Mouse (Mus musculus) midbrain, postnatal 0 days (tissue): ENCODE data around the gene Gm28038. TPM values are rescaled to one million over a fixed set of nuclear protein-coding genes. Genes with fewer than 3 reads are reported as not detected.

ENCODE experiments used
- ATAC-seq: fragments of 200-750 bp; cut with Nextera tagmentation; 2 replicates; pipeline ENCODE4 v1.8.0; 2017; ENCODE audit warnings: moderate number of reproducible peaks, mild to moderate bottlenecking, moderate TSS enrichment, moderate library complexity; ENCODE audit not compliant: low FRiP score
- DNase-seq: peaks from one replicate; pipeline ENCODE4 v3.0.0-alpha.2; 2015; ENCODE audit warnings: low spot score
- H3K27ac ChIP-seq: fragments of 300-500 bp; sonication (generic); 2 replicates; pipeline ENCODE4 v1.5.1; 2014; ENCODE audit warnings: low read depth, mild to moderate bottlenecking, low read length, mixed read lengths
- H3K27me3 ChIP-seq: fragments of 300-500 bp; sonication (generic); 2 replicates; pipeline ENCODE4 v1.6.1; 2014; ENCODE audit warnings: low read length, control low read depth, mixed read lengths; ENCODE audit not compliant: insufficient read depth
- H3K36me3 ChIP-seq: fragments of 300-500 bp; sonication (generic); 2 replicates; pipeline ENCODE4 v1.6.1; 2014; ENCODE audit warnings: low read length, control low read depth, mixed read lengths; ENCODE audit not compliant: insufficient read depth
- H3K4me1 ChIP-seq: fragments of 300-500 bp; sonication (generic); 2 replicates; pipeline ENCODE4 v1.6.1; 2014; ENCODE audit warnings: mild to moderate bottlenecking, control low read depth, antibody characterized with exemption, low read length, mixed read lengths; ENCODE audit not compliant: insufficient read depth
- H3K4me2 ChIP-seq: fragments of 300-500 bp; sonication (generic); 2 replicates; pipeline ENCODE4 v1.6.1; 2014; ENCODE audit warnings: low read depth, mild to moderate bottlenecking, low read length, mixed read lengths; ENCODE audit not compliant: poor library complexity, severe bottlenecking
- H3K4me3 ChIP-seq: fragments of 300-500 bp; sonication (generic); 2 replicates; pipeline ENCODE4 v1.5.1; 2014; ENCODE audit warnings: low read depth, mild to moderate bottlenecking, low read length, moderate library complexity
- H3K9ac ChIP-seq: fragments of 300-500 bp; sonication (generic); replicated peaks from 2 replicates; pipeline ENCODE4 v1.6.1; 2014; ENCODE audit warnings: mild to moderate bottlenecking, low read length, moderate library complexity, mixed read lengths; ENCODE audit not compliant: poor library complexity, severe bottlenecking
- H3K9me3 ChIP-seq: fragments of 300-500 bp; sonication (generic); 2 replicates; pipeline ENCODE4 v1.6.1; 2016; ENCODE audit warnings: low read length, control low read depth
- CTCF ChIP-seq: IDR thresholded peaks from 2 replicates; pipeline ENCODE4 v1.5.1; 2016; ENCODE audit warnings: antibody characterized with exemption, mild to moderate bottlenecking
- WGBS: fragments of 180-500 bp; shearing (Covaris S2); extraction: QIAGEN DNeasy Blood & Tissue Kit; methylation state at CpG from one replicate; pipeline ENCODE4 v1.1.7; 2014; 5-methylcytosine and 5-hydroxymethylcytosine counted together
- polyA plus RNA-seq: library from polyadenylated mRNA; unstranded; fragments of >200 nt; fragmentation: Nextera tagmentation; extraction: Ambion mirVana; gene quantifications from 2 replicates; pipeline ENCODE4 v1.2.1, GENCODE M21; 2015
- total RNA-seq: library from RNA; depleted of rRNA; stranded (reverse); fragments of >200 nt; gene quantifications from 2 replicates; pipeline ENCODE4 v1.2.3, GENCODE M21; 2014

Gm28038 gene
- total and polyA plus RNA-seq, 2 experiments from 2014 or later: not detected

DNA sequence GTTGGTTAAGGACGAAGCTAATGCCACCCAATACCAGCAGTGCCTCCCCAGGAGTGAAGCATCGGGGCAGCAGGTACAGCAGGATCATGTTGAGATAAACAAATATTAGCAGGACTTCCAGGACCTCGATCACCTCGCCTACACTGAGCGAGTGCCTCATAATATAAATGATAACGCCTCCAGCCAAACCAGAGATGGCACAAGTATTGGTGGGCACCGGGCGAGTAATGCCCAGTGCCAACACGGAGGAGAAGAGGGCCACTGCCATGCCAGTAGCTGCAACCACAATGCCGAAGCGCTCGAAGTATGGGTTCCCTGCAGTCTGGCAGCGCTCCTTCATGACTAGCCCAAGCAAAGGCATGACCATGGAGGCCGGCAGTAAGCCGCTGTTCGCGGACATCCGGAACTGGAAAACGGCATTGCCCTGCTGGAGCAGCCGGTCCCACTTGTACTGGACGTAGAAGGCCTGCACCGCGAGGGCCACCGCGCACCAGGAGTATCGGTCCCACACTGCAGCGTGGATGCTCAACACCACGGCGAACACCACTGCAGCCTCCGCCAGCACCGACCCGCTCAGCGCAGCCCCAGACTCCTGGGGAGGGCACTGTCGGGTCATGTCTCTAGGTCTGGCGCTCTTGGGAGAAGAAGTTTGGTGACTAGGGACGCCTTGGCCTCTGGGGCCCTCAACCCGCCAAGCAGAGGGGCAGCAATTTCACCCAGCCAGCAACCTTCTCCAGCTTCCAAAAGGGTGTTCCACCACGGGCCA, 4.8 kb downstream of the Gm28038 start:
- Histone ChIP-seq H3K36me3 (0 out of 2 replicates have a peak, but pooled peaks cover 7% of the 10 kb centered on the region), H3K4me2 (peak overlapping the region; percentile 97), H3K4me3 (peak overlapping the region; percentile 89), H3K27me3 (no peaks in the 10 kb centered on the region), H3K9ac (peak overlapping the region; percentile 70), H3K4me1 (peaks cover 16% of the 10 kb centered on the region), H3K27ac (peak overlapping the region; percentile 71), H3K9me3 (no peaks in the 10 kb centered on the region)
- DNase-seq (no peak), ATAC-seq (peak; percentile 62)
- WGBS: 17% methylated on average over 38 of the region's 38 CpGs
- no peak for TF ChIP-seq CTCF

DNA sequence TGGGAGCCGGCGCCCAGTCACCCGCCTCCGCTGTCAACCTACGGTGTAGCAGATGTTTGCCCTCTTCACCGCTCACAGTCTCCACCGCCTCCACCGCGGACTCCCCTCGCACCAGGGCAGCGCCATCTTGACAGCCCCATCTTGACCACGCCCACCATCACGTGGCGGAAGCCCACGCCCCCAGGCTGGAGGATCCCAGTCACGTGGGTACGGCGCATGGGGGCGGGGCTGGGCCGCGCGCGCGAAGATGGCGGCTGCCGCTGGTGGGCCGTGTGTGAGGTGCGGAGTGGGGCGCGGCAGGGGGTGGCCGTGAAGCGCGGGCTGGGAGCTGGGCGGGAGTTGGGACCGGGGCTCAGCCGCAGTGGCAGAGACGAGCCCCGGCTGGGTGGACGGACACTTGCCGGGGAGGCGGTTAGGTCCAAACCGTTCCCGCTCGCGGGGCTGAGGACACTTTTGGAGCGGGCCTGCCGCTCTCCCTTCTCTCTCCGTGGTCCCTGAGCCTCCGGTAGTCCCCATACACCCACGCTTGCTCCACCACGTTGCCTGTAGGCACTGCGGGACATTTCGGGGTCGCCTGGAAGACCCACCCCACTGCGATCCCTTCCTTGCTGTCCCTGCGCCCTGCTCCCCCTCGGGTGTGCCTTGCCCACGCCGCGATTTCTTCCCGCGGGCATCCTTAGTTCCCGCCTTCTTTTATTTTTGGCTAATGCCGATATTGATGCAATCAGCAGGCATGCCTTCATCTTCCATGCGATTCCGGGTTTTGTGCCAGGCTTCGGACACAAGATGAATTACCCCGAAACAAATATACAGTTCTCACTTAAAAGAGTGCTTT, 5.6 kb downstream of the Gm28038 start, which contains the start of the genes Dolk and Nup188:
TSS of gene Dolk (minus strand) at position 143 of the 835 bp plus-strand sequence.
TSS of gene Nup188 (plus strand) at position 206 of the 835 bp plus-strand sequence.
- under 1% methylated on average over 63 of the region's 68 CpGs for WGBS
- Histone ChIP-seq H3K36me3 (0 out of 2 replicates have a peak, but pooled peaks cover 7% of the 10 kb centered on the region), H3K27ac (peak within 1 kb of the TSS; percentile 71), H3K9ac (peak within 1 kb of the TSS; percentile 70), H3K4me2 (peak within 1 kb of the TSS; percentile 97), H3K4me1 (peaks cover 16% of the 10 kb centered on the region), H3K9me3 (no peaks in the 10 kb centered on the region), H3K27me3 (no peaks in the 10 kb centered on the region), H3K4me3 (peak within 1 kb of the TSS; percentile 89)
- peak; percentile 2; the same call in 1 of the 2 replicates for TF ChIP-seq CTCF
- DNase-seq (peak; percentile 96), ATAC-seq (peak; percentile 96)

DNA sequence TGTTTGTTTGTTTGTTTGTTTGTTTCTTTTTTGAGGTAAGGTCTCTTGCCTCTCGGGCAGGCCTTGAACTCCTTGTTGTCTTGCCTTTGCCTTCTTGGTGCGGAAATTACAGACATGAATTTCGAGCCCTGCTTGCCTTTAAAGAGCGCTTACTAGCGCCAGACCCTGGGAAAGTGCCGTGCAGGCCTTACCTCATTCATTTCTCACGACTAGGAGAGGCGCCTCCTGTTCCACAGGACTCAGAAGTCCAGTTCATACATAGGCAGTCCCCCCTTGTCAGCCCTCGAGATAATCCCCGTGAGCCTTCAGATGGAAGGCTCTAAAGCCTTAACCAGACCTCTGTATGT, 6.2 kb downstream of the Gm28038 start:
- ATAC-seq (no peak), DNase-seq (peak; percentile 55)
- peak overlapping the region; percentile 70 for H3K9ac ChIP-seq
- peak overlapping the region; percentile 13 for H3K27ac ChIP-seq
- H3K27me3 ChIP-seq: no peaks in the 10 kb centered on the region
- peak; percentile 26 for TF ChIP-seq CTCF
- no peaks in the 10 kb centered on the region for H3K9me3 ChIP-seq
- WGBS: 0% methylated on average over 10 of the region's 10 CpGs
- peaks cover 16% of the 10 kb centered on the region for H3K4me1 ChIP-seq
- H3K4me2 ChIP-seq: peak overlapping the region; percentile 97
- 0 out of 2 replicates have a peak, but pooled peaks cover 7% of the 10 kb centered on the region for H3K36me3 ChIP-seq
- H3K4me3 ChIP-seq: peak overlapping the region; percentile 89

DNA sequence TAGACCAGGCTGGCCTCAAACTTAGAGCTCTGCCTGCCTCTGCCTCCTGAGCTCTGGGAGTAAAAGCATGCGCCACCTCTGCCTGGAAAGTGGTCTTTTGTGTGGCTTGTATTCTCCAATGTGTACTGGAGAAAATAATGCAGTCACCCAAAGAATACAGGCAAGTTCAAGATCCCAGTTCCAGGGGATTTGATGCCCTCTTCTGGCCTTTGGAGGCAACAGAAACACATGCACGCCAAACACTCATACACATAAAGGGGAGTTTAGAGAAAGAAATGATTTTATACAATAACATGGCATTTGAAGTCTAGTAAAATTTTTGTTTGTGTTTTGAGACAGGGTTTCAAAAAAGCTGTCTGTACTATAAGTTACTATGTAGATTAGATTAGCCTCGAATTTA, 18.7 kb downstream of the Gm28038 start:
- Histone ChIP-seq H3K4me1 (no peaks in the 10 kb centered on the region), H3K36me3 (peaks cover 47% of the 10 kb centered on the region), H3K4me3 (no peak overlapping the region), H3K9ac (no peak overlapping the region), H3K27me3 (no peaks in the 10 kb centered on the region), H3K27ac (no peak overlapping the region), H3K4me2 (no peak overlapping the region), H3K9me3 (no peaks in the 10 kb centered on the region)
- ATAC-seq: no peak
- 78% methylated on average over 3 of the region's 3 CpGs for WGBS
- peak; percentile 40 for TF ChIP-seq CTCF
- peak; percentile 15 for DNase-seq

DNA sequence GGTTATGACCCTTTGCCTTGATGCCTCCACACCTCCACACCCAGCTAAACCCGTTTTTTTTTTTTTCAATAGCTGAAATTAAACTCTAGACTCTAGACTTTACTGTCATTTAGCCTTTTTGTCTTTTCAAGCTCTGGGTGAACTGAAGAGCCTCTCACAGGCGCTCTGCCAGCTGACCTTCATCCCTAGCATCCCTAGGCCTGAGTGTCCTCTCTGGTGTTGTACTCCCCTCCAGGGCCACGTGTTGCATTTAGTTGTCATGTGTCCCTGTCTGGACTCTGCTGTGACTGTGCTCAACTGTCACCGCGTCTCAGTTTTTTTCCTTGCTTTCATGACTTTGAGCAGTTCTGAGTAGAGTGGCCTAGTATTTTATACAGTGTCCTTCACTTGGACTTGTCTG, 19.1 kb downstream of the Gm28038 start:
- no peaks in the 10 kb centered on the region for H3K9me3 ChIP-seq
- no peaks in the 10 kb centered on the region for H3K27me3 ChIP-seq
- H3K9ac ChIP-seq: no peak overlapping the region
- peaks cover 50% of the 10 kb centered on the region for H3K36me3 ChIP-seq
- ATAC-seq (no peak), DNase-seq (no peak)
- WGBS: 93% methylated on average over 5 of the region's 5 CpGs
- no peak overlapping the region for H3K4me2 ChIP-seq
- H3K27ac ChIP-seq: no peak overlapping the region
- no peak overlapping the region for H3K4me3 ChIP-seq
- no peaks in the 10 kb centered on the region for H3K4me1 ChIP-seq
- no peak for TF ChIP-seq CTCF
